Mouse (Mus musculus) liver, embryonic 13.5 days (tissue): Measurements from ENCODE around the gene Calm5. TPM values are rescaled to one million over a fixed set of nuclear protein-coding genes. Genes with fewer than 3 reads are reported as not detected.
"Not testable (repeated sequence)": the region's sequence is repeated elsewhere in the genome, so short reads cannot be mapped to it uniquely, and the experiment has no call there.

ENCODE experiments used
- ATAC-seq: fragments of 200-750 bp; cut with Nextera tagmentation; 2 replicates; pipeline ENCODE4 v1.8.0; 2017; ENCODE audit warnings: low read depth, mild to moderate bottlenecking, moderate number of reproducible peaks, moderate library complexity
- DNase-seq: peaks from one replicate; pipeline ENCODE4 v3.0.0; 2022
- H3K27ac ChIP-seq: fragments of 300-500 bp; sonication (generic); 2 replicates; pipeline ENCODE4 v1.5.1; 2015; ENCODE audit warnings: moderate library complexity, mild to moderate bottlenecking, inconsistent platforms
- H3K27me3 ChIP-seq: fragments of 300-500 bp; sonication (generic); 2 replicates; pipeline ENCODE4 v1.6.1; 2015; ENCODE audit warnings: mild to moderate bottlenecking, inconsistent platforms
- H3K36me3 ChIP-seq: fragments of 300-500 bp; sonication (generic); 2 replicates; pipeline ENCODE4 v1.6.1; 2015; ENCODE audit warnings: mild to moderate bottlenecking, inconsistent platforms
- H3K4me1 ChIP-seq: fragments of 300-500 bp; sonication (generic); replicated peaks from 2 replicates; pipeline ENCODE4 v1.6.1; 2015; ENCODE audit warnings: inconsistent platforms
- H3K4me2 ChIP-seq: fragments of 300-500 bp; sonication (generic); 2 replicates; pipeline ENCODE4 v1.6.1; 2015; ENCODE audit warnings: inconsistent platforms, mild to moderate bottlenecking, moderate library complexity
- H3K4me3 ChIP-seq: fragments of 300-500 bp; sonication (generic); replicated peaks from 2 replicates; pipeline ENCODE4 v1.5.1; 2015; ENCODE audit warnings: mild to moderate bottlenecking, inconsistent platforms
- H3K9ac ChIP-seq: fragments of 300-500 bp; sonication (generic); 2 replicates; pipeline ENCODE4 v1.6.1; 2015; ENCODE audit warnings: mild to moderate bottlenecking, inconsistent platforms
- H3K9me3 ChIP-seq: fragments of 300-500 bp; sonication (generic); replicated peaks from 2 replicates; pipeline ENCODE4 v1.6.1; 2016; ENCODE audit warnings: inconsistent platforms
- WGBS: fragments of 180-500 bp; shearing (Covaris S2); methylation state at CpG from one replicate; pipeline ENCODE4 v1.1.7; 2015; ENCODE audit not compliant: insufficient replicate concordance; 5-methylcytosine and 5-hydroxymethylcytosine counted together
- polyA plus RNA-seq: library from polyadenylated mRNA; unstranded; fragments of >200 nt; fragmentation: Nextera tagmentation; extraction: Ambion mirVana; gene quantifications from 2 replicates; pipeline ENCODE4 v1.2.1, GENCODE M21; 2015

Gene Calm5
- polyA plus RNA-seq, 1 experiment from 2014 or later = not detected

GRCm38 (mm10) chr13:3832450-3832849 lies 21.5 kb upstream of the Calm5 start:
- DNase-seq = no peak
- 15% methylated on average over 2 of the region's 2 CpGs for WGBS
- no peaks in the 10 kb centered on the region for H3K4me1 ChIP-seq
- H3K36me3 ChIP-seq = no peaks in the 10 kb centered on the region
- H3K9ac ChIP-seq = no peak overlapping the region
- H3K9me3 ChIP-seq = no peaks in the 10 kb centered on the region
- no peak overlapping the region for H3K4me2 ChIP-seq
- H3K27ac ChIP-seq = no peak overlapping the region
- no peak overlapping the region for H3K4me3 ChIP-seq
- no peaks in the 10 kb centered on the region for H3K27me3 ChIP-seq
- ATAC-seq = no peak

- not testable (repeated sequence) for H3K4me3 ChIP-seq, H3K4me2 ChIP-seq, H3K36me3 ChIP-seq, H3K27me3 ChIP-seq, H3K9me3 ChIP-seq, H3K27ac ChIP-seq, H3K9ac ChIP-seq, H3K4me1 ChIP-seq, DNase-seq
- ATAC-seq = peak; percentile 57
Observed at GRCm38 (mm10) chr13:3833644-3834043, 20.3 kb upstream of the Calm5 start.

DNA sequence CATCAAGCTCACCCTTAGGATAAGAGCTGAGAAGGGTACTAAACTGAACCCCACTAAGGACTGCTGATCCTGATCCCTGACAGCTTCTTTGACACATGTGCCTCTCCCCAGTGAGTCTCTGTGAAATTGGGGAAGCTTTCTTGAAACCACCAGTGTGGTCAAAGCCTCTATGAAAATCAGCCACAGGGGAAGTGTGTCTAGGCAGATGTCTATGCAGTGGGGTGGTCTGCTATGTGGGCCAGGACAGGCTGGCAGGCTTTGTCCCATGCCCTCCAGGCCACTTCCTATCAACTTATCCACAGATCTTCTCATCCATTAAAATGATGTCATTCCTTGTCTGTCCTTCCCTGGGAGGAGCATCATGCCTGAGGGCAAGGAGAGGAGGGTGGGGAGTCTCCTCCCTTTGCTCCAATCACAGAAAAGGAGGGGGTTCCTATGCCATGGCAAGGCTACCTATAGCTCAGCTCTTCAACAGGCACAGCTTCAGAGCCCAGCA lies 16.6 kb upstream of the Calm5 start, which contains the start of gene Calm4:
Calm4 (plus strand) TSS at position 446 of the 496 bp plus-strand sequence.
- DNase-seq, H3K4me3 ChIP-seq, H3K27ac ChIP-seq, H3K27me3 ChIP-seq, H3K4me1 ChIP-seq, H3K4me2 ChIP-seq, H3K9me3 ChIP-seq, H3K36me3 ChIP-seq, H3K9ac ChIP-seq: not testable (repeated sequence)
- peak; percentile 20; the same call in 1 of the 2 replicates for ATAC-seq

DNA sequence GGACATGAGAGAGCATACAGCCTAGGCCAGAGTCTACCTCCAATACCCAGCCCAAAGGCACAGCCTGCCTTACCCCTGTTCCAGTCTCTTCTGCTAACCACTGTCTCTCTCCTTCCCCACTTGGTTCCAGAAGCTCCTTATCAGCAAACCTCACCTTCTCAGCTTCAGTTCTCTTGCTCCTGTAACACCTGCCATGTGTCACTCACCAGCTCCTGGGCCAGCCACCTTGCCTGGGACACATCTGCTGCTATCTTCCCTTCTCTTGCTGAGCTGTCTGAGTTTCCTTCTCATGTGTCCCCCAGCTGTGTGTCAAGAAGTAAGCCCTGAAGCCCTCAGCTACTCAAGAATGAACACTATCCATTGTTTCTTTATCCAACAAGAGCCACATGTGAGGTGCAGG lies 13.3 kb upstream of the Calm5 start:
- not testable (repeated sequence) for H3K27ac ChIP-seq, H3K4me3 ChIP-seq, H3K4me2 ChIP-seq, H3K36me3 ChIP-seq, H3K9ac ChIP-seq, H3K9me3 ChIP-seq, DNase-seq, H3K4me1 ChIP-seq, H3K27me3 ChIP-seq
- peak; percentile 60; the same call in 1 of the 2 replicates for ATAC-seq

DNA sequence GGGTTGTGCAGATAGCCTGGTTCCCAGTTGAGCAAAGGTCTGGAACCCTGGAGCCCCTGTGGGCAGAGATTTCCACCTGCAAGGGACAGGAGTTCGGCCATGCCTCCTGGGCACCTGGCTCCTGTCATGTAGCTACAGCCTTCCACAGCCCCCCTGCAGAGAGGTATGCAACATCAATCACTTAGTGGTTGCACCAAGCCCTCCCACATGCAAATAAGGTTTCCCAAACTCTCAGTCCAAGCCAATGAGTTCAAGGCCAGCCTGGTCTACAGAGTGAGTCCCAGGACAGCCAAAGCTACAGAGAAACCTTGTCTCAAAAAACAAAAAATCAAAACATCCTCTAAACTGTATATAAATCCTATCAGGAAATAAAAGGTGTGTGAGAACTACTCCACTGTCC lies 3.6 kb upstream of the Calm5 start:
- no peaks in the 10 kb centered on the region for H3K9me3 ChIP-seq
- H3K27me3 ChIP-seq = 0 out of 2 replicates have a peak, but pooled peaks cover 3% of the 10 kb centered on the region
- DNase-seq = no peak
- no peak overlapping the region for H3K4me2 ChIP-seq
- no peaks in the 10 kb centered on the region for H3K36me3 ChIP-seq
- H3K4me3 ChIP-seq = no peak overlapping the region
- no peaks in the 10 kb centered on the region for H3K4me1 ChIP-seq
- H3K9ac ChIP-seq = no peak overlapping the region
- no peak for ATAC-seq
- WGBS = 57% methylated on average over 1 of the region's 1 CpGs
- no peak overlapping the region for H3K27ac ChIP-seq

- WGBS = 51% methylated on average over 2 of the region's 2 CpGs
- Histone ChIP-seq H3K4me2 (no peak overlapping the region), H3K4me3 (no peak overlapping the region), H3K4me1 (peaks cover 5% of the 10 kb centered on the region), H3K27me3 (0 out of 2 replicates have a peak, but pooled peaks cover 3% of the 10 kb centered on the region), H3K9me3 (no peaks in the 10 kb centered on the region), H3K9ac (no peak overlapping the region), H3K27ac (no peak overlapping the region), H3K36me3 (no peaks in the 10 kb centered on the region)
- no peak for ATAC-seq
- no peak for DNase-seq
Observed at GRCm38 (mm10) chr13:3854856-3855255, 883 bp downstream of the Calm5 start.

GRCm38 (mm10) chr13:3856252-3856651 lies 2.3 kb downstream of the Calm5 start:
- no peak overlapping the region for H3K4me2 ChIP-seq
- no peak overlapping the region for H3K9ac ChIP-seq
- no peak for ATAC-seq

GRCm38 (mm10) chr13:3861251-3861650 lies 7.3 kb downstream of the Calm5 start:
- no peaks in the 10 kb centered on the region for H3K9me3 ChIP-seq
- H3K27me3 ChIP-seq = no peaks in the 10 kb centered on the region
- peaks cover 67% of the 10 kb centered on the region for H3K4me1 ChIP-seq
- H3K27ac ChIP-seq = peak overlapping the region; percentile 75
- H3K4me2 ChIP-seq = peak overlapping the region; percentile 39
- peak overlapping the region; percentile 48 for H3K9ac ChIP-seq
- H3K36me3 ChIP-seq = no peaks in the 10 kb centered on the region
- no peak overlapping the region for H3K4me3 ChIP-seq
- peak; percentile 78 for ATAC-seq
- DNase-seq = peak; percentile 42
- 54% methylated on average over 8 of the region's 8 CpGs for WGBS

More at GRCm38 (mm10) chr13:3856252-3856651, 2.3 kb downstream of the Calm5 start:
- no peak for DNase-seq
- no peak overlapping the region for H3K4me3 ChIP-seq
- H3K27me3 ChIP-seq = no peaks in the 10 kb centered on the region
- no peaks in the 10 kb centered on the region for H3K36me3 ChIP-seq
- no peaks in the 10 kb centered on the region for H3K9me3 ChIP-seq
- WGBS = 45% methylated on average over 1 of the region's 1 CpGs
- H3K27ac ChIP-seq = no peak overlapping the region
- H3K4me1 ChIP-seq = peaks cover 17% of the 10 kb centered on the region

DNA sequence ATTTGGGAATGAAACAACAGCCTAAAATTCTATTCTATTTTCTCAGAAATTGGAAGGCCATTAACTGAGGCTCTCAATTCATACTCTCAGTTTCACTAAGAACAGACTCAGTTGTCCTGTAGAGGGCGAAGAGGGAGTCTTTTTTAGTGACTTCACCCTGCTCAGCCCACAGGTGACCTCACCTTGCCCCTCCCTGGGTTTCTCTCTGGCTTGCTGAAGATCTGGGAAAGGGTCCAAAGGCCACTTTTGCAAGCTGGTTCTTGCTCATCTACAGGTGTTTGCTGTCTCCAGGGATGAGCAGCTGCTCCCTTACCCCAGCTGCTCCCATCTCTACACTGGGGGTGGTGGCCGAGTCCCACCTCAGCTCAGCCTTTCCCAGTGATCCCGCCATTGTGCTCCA lies 8.4 kb downstream of the Calm5 start:
- ATAC-seq (no peak), DNase-seq (no peak)
- peak overlapping the region; percentile 75 for H3K27ac ChIP-seq
- peak overlapping the region; percentile 51 for H3K4me2 ChIP-seq
- H3K9ac ChIP-seq = peak overlapping the region; percentile 48
- H3K9me3 ChIP-seq = no peaks in the 10 kb centered on the region
- H3K4me3 ChIP-seq = no peak overlapping the region
- H3K36me3 ChIP-seq = no peaks in the 10 kb centered on the region
- WGBS = 74% methylated on average over 3 of the region's 3 CpGs
- no peaks in the 10 kb centered on the region for H3K27me3 ChIP-seq
- H3K4me1 ChIP-seq = peaks cover 78% of the 10 kb centered on the region

GRCm38 (mm10) chr13:3862922-3863580 lies 9.1 kb downstream of the Calm5 start:
- no peaks in the 10 kb centered on the region for H3K36me3 ChIP-seq
- 0 out of 2 replicates have a peak overlapping the region, but pooled peaks have one; percentile 7 for H3K4me3 ChIP-seq
- H3K27me3 ChIP-seq = no peaks in the 10 kb centered on the region
- DNase-seq = peak; percentile 53
- H3K9me3 ChIP-seq = no peaks in the 10 kb centered on the region
- peak overlapping the region; percentile 48 for H3K9ac ChIP-seq
- peaks cover 85% of the 10 kb centered on the region for H3K4me1 ChIP-seq
- peak overlapping the region; percentile 51 for H3K4me2 ChIP-seq
- 59% methylated on average over 10 of the region's 10 CpGs for WGBS
- peak; percentile 62 for ATAC-seq
- H3K27ac ChIP-seq = peak overlapping the region; percentile 61

DNA sequence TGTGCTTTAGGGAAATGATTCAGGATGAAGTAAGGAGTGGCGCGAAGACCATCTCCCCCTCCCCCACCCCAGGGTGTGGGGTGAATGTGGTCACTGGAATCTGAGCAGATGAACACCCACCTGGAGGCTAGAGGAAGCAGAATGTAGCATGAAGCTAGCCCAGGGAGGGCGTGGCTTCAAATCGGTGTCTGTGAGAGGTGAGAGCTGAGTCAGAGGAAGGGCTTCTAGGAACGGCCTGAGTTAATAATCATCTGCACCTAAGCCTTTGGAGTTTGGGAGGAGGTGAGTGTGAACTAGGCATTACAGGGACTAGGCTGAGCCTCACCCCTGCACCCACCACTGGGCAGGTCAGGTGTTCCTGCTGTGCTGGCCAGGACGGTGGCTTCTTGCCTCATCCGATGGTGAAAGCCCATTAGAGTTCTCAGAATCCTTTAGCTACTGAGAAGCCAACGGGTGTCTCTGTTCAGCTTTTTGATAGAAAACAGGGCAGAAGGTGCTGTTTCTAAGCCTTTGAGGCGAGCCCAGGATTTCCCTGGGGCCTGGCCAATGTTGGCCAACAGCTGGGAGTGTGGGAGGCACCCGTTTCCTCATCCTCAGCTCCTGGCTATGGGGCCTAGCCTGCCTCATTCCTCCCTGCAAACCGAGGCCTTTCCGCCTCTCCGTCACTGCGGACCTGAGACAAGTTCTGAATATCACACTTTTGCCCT lies 11.8 kb downstream of the Calm5 start:
- Histone ChIP-seq H3K27me3 (no peaks in the 10 kb centered on the region), H3K4me3 (peak overlapping the region; percentile 29), H3K9me3 (no peaks in the 10 kb centered on the region), H3K4me1 (peaks cover 100% of the 10 kb centered on the region), H3K9ac (peak overlapping the region; percentile 59), H3K36me3 (no peaks in the 10 kb centered on the region), H3K27ac (peak overlapping the region; percentile 95), H3K4me2 (peak overlapping the region; percentile 57)
- ATAC-seq (peak; percentile 8; the same call in 1 of the 2 replicates), DNase-seq (no peak)
- 57% methylated on average over 14 of the region's 14 CpGs for WGBS
